Mouse (Mus musculus) liver, embryonic 12.5 days (tissue): ENCODE data around the gene Ms4a2. TPM values are rescaled to one million over a fixed set of nuclear protein-coding genes. Genes with fewer than 3 reads are reported as not detected.

Source experiments
- ATAC-seq: fragments of 200-750 bp; cut with Nextera tagmentation; 2 replicates; pipeline ENCODE4 v1.8.0; 2017; ENCODE audit warnings: moderate number of reproducible peaks, mild to moderate bottlenecking, moderate library complexity
- H3K27ac ChIP-seq: fragments of 300-500 bp; sonication (generic); 2 replicates; pipeline ENCODE4 v1.5.1; 2016; ENCODE audit warnings: mild to moderate bottlenecking
- H3K27me3 ChIP-seq: fragments of 300-500 bp; sonication (generic); replicated peaks from 2 replicates; pipeline ENCODE4 v1.6.1; 2016; ENCODE audit warnings: mild to moderate bottlenecking, moderate library complexity
- H3K36me3 ChIP-seq: fragments of 300-500 bp; sonication (generic); 2 replicates; pipeline ENCODE4 v1.6.1; 2016; ENCODE audit warnings: mild to moderate bottlenecking, moderate library complexity
- H3K4me1 ChIP-seq: fragments of 300-500 bp; sonication (generic); 2 replicates; pipeline ENCODE4 v1.6.1; 2016
- H3K4me2 ChIP-seq: fragments of 300-500 bp; sonication (generic); 2 replicates; pipeline ENCODE4 v1.6.1; 2016; ENCODE audit warnings: mild to moderate bottlenecking, moderate library complexity
- H3K4me3 ChIP-seq: fragments of 300-500 bp; sonication (generic); 2 replicates; pipeline ENCODE4 v1.5.1; 2016; ENCODE audit warnings: mild to moderate bottlenecking, moderate library complexity
- H3K9ac ChIP-seq: fragments of 300-500 bp; sonication (generic); 2 replicates; pipeline ENCODE4 v1.6.1; 2016; ENCODE audit warnings: mild to moderate bottlenecking, moderate library complexity
- H3K9me3 ChIP-seq: fragments of 300-500 bp; sonication (generic); replicated peaks from 2 replicates; pipeline ENCODE4 v1.6.1; 2016; ENCODE audit warnings: mild to moderate bottlenecking, moderate library complexity
- WGBS: fragments of 180-500 bp; shearing (Covaris S2); methylation state at CpG from one replicate; pipeline ENCODE4 v1.1.7; 2016; ENCODE audit not compliant: insufficient replicate concordance; 5-methylcytosine and 5-hydroxymethylcytosine counted together
- polyA plus RNA-seq: library from polyadenylated mRNA; unstranded; fragments of >200 nt; fragmentation: Nextera tagmentation; extraction: Ambion mirVana; gene quantifications from 2 replicates; pipeline ENCODE4 v1.2.1, GENCODE M21; 2016

Ms4a2 gene
- polyA plus RNA-seq = 0.20 and 0.52 TPM in 2 replicates

DNA sequence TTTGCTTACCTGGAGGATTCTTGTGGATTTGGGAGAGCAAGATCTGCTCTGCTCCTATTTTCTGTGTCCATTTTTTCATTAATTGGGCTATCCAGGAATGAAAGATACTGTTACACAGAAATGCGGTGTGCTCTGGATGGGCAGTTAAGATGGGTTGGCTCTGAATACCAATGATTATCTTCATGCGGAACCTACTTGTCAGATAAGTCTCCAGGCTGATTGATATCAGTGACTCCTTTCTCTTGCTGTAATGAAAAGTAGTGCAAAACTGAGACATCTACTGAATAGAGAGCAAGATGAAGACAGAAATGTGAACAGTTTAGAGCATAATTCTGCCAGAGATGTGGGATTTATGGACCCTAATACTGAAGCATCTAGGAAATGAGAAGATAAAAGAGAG, at the start of gene Ms4a2:
Gene Ms4a2 (minus strand): TSS at position 169 of the 400 bp plus-strand sequence.
- 48% methylated on average over 2 of the region's 2 CpGs for WGBS
- peaks cover 18% of the 10 kb centered on the region for H3K4me1 ChIP-seq
- no peak for ATAC-seq
- no peak within 1 kb of the TSS for H3K9ac ChIP-seq
- no peak within 1 kb of the TSS for H3K4me2 ChIP-seq
- no peak within 1 kb of the TSS for H3K27ac ChIP-seq
- H3K4me3 ChIP-seq = no peak within 1 kb of the TSS
- no peaks in the 10 kb centered on the region for H3K36me3 ChIP-seq
- H3K27me3 ChIP-seq = no peaks in the 10 kb centered on the region
- H3K9me3 ChIP-seq = no peaks in the 10 kb centered on the region

GRCm38 (mm10) chr19:11661562-11661961, 38.0 kb upstream of the Ms4a2 start:
- peaks cover 10% of the 10 kb centered on the region for H3K4me1 ChIP-seq
- ATAC-seq = no peak
- no peak overlapping the region for H3K4me3 ChIP-seq
- 0 out of 2 replicates have a peak overlapping the region, but pooled peaks have one; percentile 14 for H3K4me2 ChIP-seq
- H3K27me3 ChIP-seq = no peaks in the 10 kb centered on the region
- H3K9me3 ChIP-seq = no peaks in the 10 kb centered on the region
- no peak overlapping the region for H3K9ac ChIP-seq
- no peak overlapping the region for H3K27ac ChIP-seq
- H3K36me3 ChIP-seq = no peaks in the 10 kb centered on the region

DNA sequence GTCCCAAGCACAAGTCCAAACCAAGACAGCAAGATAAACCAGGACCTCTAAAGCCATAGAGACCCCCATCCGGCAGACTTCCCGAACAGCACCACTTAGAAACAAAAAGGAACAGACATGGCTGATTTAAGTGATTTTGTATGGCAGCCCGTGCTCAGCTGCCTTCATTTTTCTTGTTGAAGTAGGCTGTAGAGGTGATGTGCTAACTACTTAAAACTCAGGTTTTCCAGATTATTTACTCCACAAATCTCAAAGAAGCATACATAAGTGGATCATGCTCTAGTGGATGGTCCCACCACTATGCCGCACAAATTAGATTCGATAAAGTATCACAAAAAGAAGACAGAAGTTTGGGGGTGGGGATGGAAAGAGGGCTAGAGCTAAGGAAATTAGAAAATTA, 36.9 kb upstream of the Ms4a2 start, which contains the start of gene Oosp2:
Gene Oosp2 (minus strand): TSS at position 101 of the 400 bp plus-strand sequence.
- H3K9ac ChIP-seq = no peak within 1 kb of the TSS
- H3K4me3 ChIP-seq = no peak within 1 kb of the TSS
- H3K27me3 ChIP-seq = no peaks in the 10 kb centered on the region
- no peaks in the 10 kb centered on the region for H3K36me3 ChIP-seq
- 0 out of 2 replicates have a peak within 1 kb of the TSS, but pooled peaks have one; percentile 14 for H3K4me2 ChIP-seq
- H3K9me3 ChIP-seq = no peaks in the 10 kb centered on the region
- peaks cover 10% of the 10 kb centered on the region for H3K4me1 ChIP-seq
- ATAC-seq = no peak
- H3K27ac ChIP-seq = no peak within 1 kb of the TSS
- WGBS = 83% methylated on average over 5 of the region's 5 CpGs

- Histone ChIP-seq H3K27me3 (no peaks in the 10 kb centered on the region), H3K4me2 (no peak overlapping the region), H3K4me1 (peaks cover 10% of the 10 kb centered on the region)
These were observed 35.6 kb upstream of the Ms4a2 start for GRCm38 (mm10) chr19:11659142-11659541.

GRCm38 (mm10) chr19:11649564-11649963, 26.0 kb upstream of the Ms4a2 start:
- Histone ChIP-seq H3K4me3 (no peak overlapping the region), H3K9ac (no peak overlapping the region), H3K36me3 (no peaks in the 10 kb centered on the region), H3K4me1 (no peaks in the 10 kb centered on the region), H3K9me3 (no peaks in the 10 kb centered on the region), H3K4me2 (no peak overlapping the region), H3K27me3 (no peaks in the 10 kb centered on the region), H3K27ac (no peak overlapping the region)
- ATAC-seq = no peak
- WGBS = 55% methylated on average over 4 of the region's 4 CpGs

More at GRCm38 (mm10) chr19:11659142-11659541, 35.6 kb upstream of the Ms4a2 start:
- Histone ChIP-seq H3K27ac (no peak overlapping the region), H3K4me3 (no peak overlapping the region), H3K36me3 (no peaks in the 10 kb centered on the region), H3K9me3 (no peaks in the 10 kb centered on the region), H3K9ac (no peak overlapping the region)
- WGBS = 37% methylated on average over 2 of the region's 2 CpGs
- ATAC-seq = no peak

DNA sequence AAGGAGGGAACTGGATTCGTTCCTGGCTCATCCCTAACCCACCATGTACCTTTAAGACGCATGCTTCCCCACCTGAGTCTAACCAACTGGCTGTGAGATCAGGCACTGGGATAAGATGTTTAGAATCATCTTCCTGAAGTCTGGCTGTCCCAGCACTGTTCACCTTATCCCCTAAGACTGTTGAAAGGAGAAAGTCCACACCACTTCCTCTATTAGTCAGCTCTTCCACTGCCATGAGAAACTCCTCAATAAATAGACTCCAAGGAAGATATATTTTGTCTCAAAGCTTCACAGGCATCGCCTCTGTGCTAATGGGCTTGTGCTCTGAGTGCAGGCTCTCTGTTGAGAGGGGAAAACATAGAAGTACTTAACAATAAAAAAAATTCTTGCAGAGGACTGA, 22.6 kb upstream of the Ms4a2 start:
- Histone ChIP-seq H3K4me1 (no peaks in the 10 kb centered on the region), H3K27me3 (no peaks in the 10 kb centered on the region), H3K9ac (no peak overlapping the region), H3K27ac (no peak overlapping the region), H3K36me3 (no peaks in the 10 kb centered on the region), H3K9me3 (no peaks in the 10 kb centered on the region), H3K4me2 (no peak overlapping the region), H3K4me3 (no peak overlapping the region)
- ATAC-seq = no peak
- WGBS = 55% methylated on average over 3 of the region's 3 CpGs

- WGBS = 50% methylated on average over 1 of the region's 1 CpGs
- no peaks in the 10 kb centered on the region for H3K36me3 ChIP-seq
- H3K9me3 ChIP-seq = no peaks in the 10 kb centered on the region
- no peaks in the 10 kb centered on the region for H3K4me1 ChIP-seq
- H3K27ac ChIP-seq = no peak within 1 kb of the TSS
- no peak for ATAC-seq
- no peak within 1 kb of the TSS for H3K9ac ChIP-seq
- no peak within 1 kb of the TSS for H3K4me3 ChIP-seq
- H3K27me3 ChIP-seq = no peaks in the 10 kb centered on the region
- no peak within 1 kb of the TSS for H3K4me2 ChIP-seq
These were observed 17.2 kb upstream of the Ms4a2 start, which contains the start of gene Ms4a3 for GRCm38 (mm10) chr19:11640732-11641131. Ms4a3 (minus strand) TSS chr19:11640851.

DNA sequence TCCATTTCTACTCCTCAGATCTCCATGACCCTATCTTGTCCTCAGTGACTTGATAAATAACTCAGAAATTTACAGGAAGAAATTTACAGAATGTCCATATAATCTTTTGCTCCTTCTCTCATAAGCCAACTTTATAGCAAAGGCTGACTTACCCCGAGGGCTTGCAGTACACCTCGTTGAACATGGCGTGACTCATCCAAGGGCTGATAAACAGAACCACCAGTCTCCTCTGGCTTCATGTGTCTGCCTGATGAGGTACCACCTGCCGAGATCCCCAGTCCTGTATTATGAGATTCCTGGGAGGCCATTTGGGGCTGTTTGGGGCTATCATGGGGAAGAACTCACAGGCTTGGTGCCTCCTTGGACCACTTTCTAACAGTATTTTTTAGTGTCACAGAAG, 15.5 kb upstream of the Ms4a2 start:
- H3K36me3 ChIP-seq = no peaks in the 10 kb centered on the region
- H3K9ac ChIP-seq = no peak overlapping the region
- WGBS = 47% methylated on average over 4 of the region's 4 CpGs
- peaks cover 3% of the 10 kb centered on the region; the same call in 1 of the 2 replicates for H3K4me1 ChIP-seq
- no peak overlapping the region for H3K4me3 ChIP-seq
- H3K4me2 ChIP-seq = no peak overlapping the region
- H3K27me3 ChIP-seq = no peaks in the 10 kb centered on the region
- no peak for ATAC-seq
- H3K27ac ChIP-seq = no peak overlapping the region
- no peaks in the 10 kb centered on the region for H3K9me3 ChIP-seq

DNA sequence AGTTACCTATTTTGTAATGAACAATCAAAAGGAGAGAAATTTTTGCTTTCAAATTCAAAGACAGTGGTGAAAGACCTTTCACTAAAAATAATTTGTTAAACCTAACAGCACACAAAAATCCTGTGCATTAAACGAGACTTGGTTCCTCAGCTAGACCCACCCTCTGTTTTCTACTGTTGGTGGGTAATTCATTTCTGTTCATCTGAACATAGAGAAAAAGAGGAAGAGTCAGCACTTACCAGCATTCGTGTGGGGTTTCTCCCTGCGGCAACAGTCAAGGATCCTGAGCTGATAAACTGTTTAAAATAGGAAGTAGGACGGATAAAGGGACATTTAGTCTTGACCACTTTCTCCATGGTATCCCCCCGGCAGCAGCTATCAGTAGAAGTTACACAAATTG, 12.1 kb upstream of the Ms4a2 start:
- H3K36me3 ChIP-seq = no peaks in the 10 kb centered on the region
- peaks cover 3% of the 10 kb centered on the region; the same call in 1 of the 2 replicates for H3K4me1 ChIP-seq
- no peak overlapping the region for H3K9ac ChIP-seq
- no peak overlapping the region for H3K4me2 ChIP-seq
- 16% methylated on average over 5 of the region's 5 CpGs for WGBS
- H3K9me3 ChIP-seq = no peaks in the 10 kb centered on the region
- H3K27ac ChIP-seq = no peak overlapping the region
- H3K4me3 ChIP-seq = no peak overlapping the region
- H3K27me3 ChIP-seq = no peaks in the 10 kb centered on the region
- no peak for ATAC-seq

GRCm38 (mm10) chr19:11634330-11634729, 10.8 kb upstream of the Ms4a2 start:
- Histone ChIP-seq H3K9me3 (no peaks in the 10 kb centered on the region), H3K36me3 (no peaks in the 10 kb centered on the region), H3K4me3 (no peak overlapping the region), H3K27me3 (no peaks in the 10 kb centered on the region), H3K9ac (no peak overlapping the region), H3K27ac (no peak overlapping the region), H3K4me1 (peaks cover 3% of the 10 kb centered on the region; the same call in 1 of the 2 replicates), H3K4me2 (no peak overlapping the region)
- 63% methylated on average over 2 of the region's 2 CpGs for WGBS
- ATAC-seq = peak; percentile 27; the same call in 1 of the 2 replicates

DNA sequence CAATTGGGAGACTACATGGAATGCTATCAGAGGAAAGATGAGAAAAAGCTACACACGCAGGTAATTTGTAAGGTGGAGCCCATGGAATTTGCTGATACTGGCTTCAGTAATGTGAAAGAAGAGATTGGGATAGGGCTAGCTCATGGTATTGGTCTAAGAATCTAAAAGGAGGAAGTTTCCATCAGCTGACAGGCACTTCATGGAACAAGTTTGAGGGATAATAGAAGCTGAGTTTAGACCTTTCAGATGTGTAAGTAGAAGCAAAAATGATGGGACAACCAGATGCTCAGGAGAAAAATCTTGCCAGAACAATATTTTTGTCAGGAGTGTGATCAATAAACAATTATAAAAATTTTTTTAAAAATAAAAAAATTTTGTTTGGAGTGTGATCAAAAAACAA, 10.2 kb upstream of the Ms4a2 start:
- ATAC-seq = no peak
- 55% methylated on average over 1 of the region's 1 CpGs for WGBS
- no peak overlapping the region for H3K27ac ChIP-seq
- peaks cover 3% of the 10 kb centered on the region; the same call in 1 of the 2 replicates for H3K4me1 ChIP-seq
- H3K4me3 ChIP-seq = no peak overlapping the region
- no peaks in the 10 kb centered on the region for H3K36me3 ChIP-seq
- H3K9ac ChIP-seq = no peak overlapping the region
- no peaks in the 10 kb centered on the region for H3K27me3 ChIP-seq
- no peak overlapping the region for H3K4me2 ChIP-seq
- no peaks in the 10 kb centered on the region for H3K9me3 ChIP-seq

DNA sequence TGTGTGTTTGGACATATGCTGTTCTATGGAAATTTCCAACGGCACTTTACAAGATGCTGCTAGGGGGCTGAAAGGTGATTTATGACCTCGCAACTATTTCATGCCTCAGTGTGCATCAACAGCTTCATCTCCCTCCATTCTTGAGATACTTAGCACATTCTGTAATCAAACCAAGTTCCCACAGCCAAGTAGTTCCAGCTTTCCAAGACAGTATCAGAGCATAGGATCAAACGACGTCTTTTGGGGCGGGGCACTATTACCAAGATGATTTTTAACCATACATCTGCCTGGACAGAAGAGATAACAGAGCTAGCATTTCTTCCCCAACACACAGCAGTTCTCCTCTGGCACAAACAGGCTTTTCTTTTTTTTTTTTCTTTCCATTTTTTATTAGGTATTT, 1.7 kb upstream of the Ms4a2 start:
- ATAC-seq = peak; percentile 91
- no peaks in the 10 kb centered on the region for H3K27me3 ChIP-seq
- 0 out of 2 replicates have a peak overlapping the region, but pooled peaks have one; percentile 20 for H3K4me2 ChIP-seq
- no peak overlapping the region for H3K4me3 ChIP-seq
- no peak overlapping the region for H3K27ac ChIP-seq
- H3K9me3 ChIP-seq = no peaks in the 10 kb centered on the region
- no peak overlapping the region for H3K9ac ChIP-seq
- WGBS = 37% methylated on average over 5 of the region's 5 CpGs
- H3K36me3 ChIP-seq = no peaks in the 10 kb centered on the region
- H3K4me1 ChIP-seq = peaks cover 12% of the 10 kb centered on the region

GRCm38 (mm10) chr19:11624800-11625199, 1.3 kb upstream of the Ms4a2 start:
- no peaks in the 10 kb centered on the region for H3K36me3 ChIP-seq
- no peak overlapping the region for H3K27ac ChIP-seq
- H3K4me3 ChIP-seq = no peak overlapping the region
- no peaks in the 10 kb centered on the region for H3K27me3 ChIP-seq
- H3K9me3 ChIP-seq = no peaks in the 10 kb centered on the region
- no peak overlapping the region for H3K9ac ChIP-seq
- peaks cover 12% of the 10 kb centered on the region for H3K4me1 ChIP-seq
- H3K4me2 ChIP-seq = no peak overlapping the region
- ATAC-seq = no peak
